19 mouse cellular contexts compared by ENCODE assay signal in the genomic region with DNA sequence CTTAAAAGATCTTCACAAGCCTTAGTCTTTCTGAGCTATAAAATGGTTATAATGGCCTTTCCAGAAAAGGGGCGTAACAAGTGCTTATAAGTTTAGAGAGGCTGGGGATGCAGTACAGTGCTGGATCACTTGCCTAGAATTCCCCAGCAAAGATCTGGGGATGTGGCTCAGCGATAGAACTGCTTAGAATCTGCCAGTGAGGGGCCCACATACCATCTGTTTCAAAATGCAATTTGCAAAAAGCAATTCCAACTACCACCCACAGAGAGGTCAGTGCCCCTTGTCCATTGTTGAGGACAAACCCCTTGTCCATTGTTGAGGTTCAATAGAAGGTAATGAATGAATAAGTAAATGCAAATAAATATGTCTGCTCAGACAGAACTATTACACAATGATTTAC.
DNase-seq lines count a peak whose midpoint lies in the region; ATAC-seq and TF ChIP-seq lines count a peak whose summit lies in the region.
"Had no signal": no experiment of that assay in that cellular context is flagged by ENCODE, and none has a peak within 500 bp of the region (broad histone marks: within the 10 kb centered on the region; RNA-seq: fewer than 3 reads in every experiment).

No protein-coding gene starts in this region.

- H3K36me3 ChIP-seq in hindbrain, embryonic 10.5 days: no peaks in the 10 kb centered on the region
- no peaks in the 10 kb centered on the region for H3K36me3 ChIP-seq in hindbrain, embryonic 13.5 days
- H3K36me3 ChIP-seq in neural tube, embryonic 11.5 days (ENCODE audit: control insufficient read depth, insufficient read depth, low read length): no peaks in the 10 kb centered on the region
- no peaks in the 10 kb centered on the region for H3K36me3 ChIP-seq in neural tube, embryonic 15.5 days
- no peaks in the 10 kb centered on the region for H3K36me3 ChIP-seq in forebrain, postnatal 0 days (ENCODE audit: insufficient read depth)
- H3K36me3 ChIP-seq: embryonic facial prominence, embryonic 12.5 days; heart, embryonic 10.5 days; intestine, embryonic 15.5 days; limb, embryonic 13.5 days; liver, embryonic 12.5 days; neural tube, embryonic 13.5 days had no signal

- ATAC-seq in hindbrain, embryonic 13.5 days (ENCODE audit: low FRiP score): no peak
- ATAC-seq in neural tube, embryonic 11.5 days (ENCODE audit: insufficient read depth, low FRiP score, low TSS enrichment): no peak
- no peak for ATAC-seq in neural tube, embryonic 15.5 days (ENCODE audit: low FRiP score)
- ATAC-seq in forebrain, postnatal 0 days: no peak
- ATAC-seq: hindbrain, embryonic 16.5 days; intestine, embryonic 15.5 days; liver, embryonic 12.5 days had no signal

- H3K4me2 ChIP-seq in hindbrain, embryonic 13.5 days: no peak overlapping the region
- no peak overlapping the region for H3K4me2 ChIP-seq in neural tube, embryonic 11.5 days (ENCODE audit: low read depth)
- H3K4me2 ChIP-seq in neural tube, embryonic 15.5 days: no peak overlapping the region
- H3K4me2 ChIP-seq in forebrain, postnatal 0 days (ENCODE audit: low read depth): no peak overlapping the region
- H3K4me2 ChIP-seq: embryonic facial prominence, embryonic 12.5 days; intestine, embryonic 15.5 days; limb, embryonic 13.5 days; liver, embryonic 12.5 days; neural tube, embryonic 13.5 days had no signal

- H3K4me1 ChIP-seq in hindbrain, embryonic 10.5 days (replicated peaks): peaks cover 18% of the 10 kb centered on the region
- H3K4me1 ChIP-seq in hindbrain, embryonic 13.5 days (replicated peaks): peaks cover 11% of the 10 kb centered on the region
- peaks cover 3% of the 10 kb centered on the region; the same call in 1 of the 2 replicates for H3K4me1 ChIP-seq in neural tube, embryonic 11.5 days (ENCODE audit: control insufficient read depth, insufficient read depth, low read length)
- peaks cover 6% of the 10 kb centered on the region; the same call in 1 of the 2 replicates for H3K4me1 ChIP-seq in neural tube, embryonic 15.5 days
- H3K4me1 ChIP-seq in forebrain, postnatal 0 days (ENCODE audit: insufficient read depth): peaks cover 10% of the 10 kb centered on the region
- H3K4me1 ChIP-seq: embryonic facial prominence, embryonic 12.5 days; heart, embryonic 10.5 days; intestine, embryonic 15.5 days; liver, embryonic 12.5 days had no signal

- H3K4me3 ChIP-seq in hindbrain, embryonic 10.5 days: no peak overlapping the region
- no peak overlapping the region for H3K4me3 ChIP-seq in hindbrain, embryonic 13.5 days
- no peak overlapping the region for H3K4me3 ChIP-seq in neural tube, embryonic 11.5 days (ENCODE audit: low read depth, low read length)
- H3K4me3 ChIP-seq in neural tube, embryonic 15.5 days (replicated peaks): no peak overlapping the region
- H3K4me3 ChIP-seq in forebrain, postnatal 0 days (ENCODE audit: low read depth, low read length): no peak overlapping the region
- H3K4me3 ChIP-seq: embryonic facial prominence, embryonic 12.5 days; heart, embryonic 10.5 days; intestine, embryonic 15.5 days; limb, embryonic 13.5 days; liver, embryonic 12.5 days; neural tube, embryonic 13.5 days had no signal

- TF ChIP-seq CTCF in forebrain, postnatal 0 days (IDR thresholded peaks at IDR 0.05; ENCODE audit: low read depth): no peak

- 45% methylated on average over 2 of the region's 2 CpGs for WGBS in hindbrain, embryonic 10.5 days
- 39% methylated on average over 2 of the region's 2 CpGs for WGBS in hindbrain, embryonic 13.5 days
- 44% methylated on average over 2 of the region's 2 CpGs for WGBS in neural tube, embryonic 11.5 days
- 33% methylated on average over 2 of the region's 2 CpGs for WGBS in neural tube, embryonic 15.5 days
- WGBS in forebrain, postnatal 0 days: 15% methylated on average over 2 of the region's 2 CpGs

- H3K27ac ChIP-seq in hindbrain, embryonic 10.5 days: 0 out of 2 replicates have a peak overlapping the region, but pooled peaks have one; percentile 29
- no peak overlapping the region for H3K27ac ChIP-seq in hindbrain, embryonic 13.5 days
- no peak overlapping the region for H3K27ac ChIP-seq in neural tube, embryonic 11.5 days (ENCODE audit: low read depth, low read length)
- H3K27ac ChIP-seq in neural tube, embryonic 15.5 days (replicated peaks): no peak overlapping the region
- 0 out of 2 replicates have a peak overlapping the region, but pooled peaks have one; percentile 9 for H3K27ac ChIP-seq in forebrain, postnatal 0 days (ENCODE audit: low read depth, low read length)
- H3K27ac ChIP-seq: embryonic facial prominence, embryonic 12.5 days; heart, embryonic 10.5 days; intestine, embryonic 15.5 days; limb, embryonic 13.5 days; liver, embryonic 12.5 days; neural tube, embryonic 13.5 days; stomach, postnatal 0 days had no signal

- H3K27me3 ChIP-seq in hindbrain, embryonic 10.5 days (ENCODE audit: insufficient read depth, poor library complexity, severe bottlenecking): peaks cover 43% of the 10 kb centered on the region
- 0 out of 2 replicates have a peak, but pooled peaks cover 6% of the 10 kb centered on the region for H3K27me3 ChIP-seq in hindbrain, embryonic 13.5 days
- H3K27me3 ChIP-seq in neural tube, embryonic 11.5 days (ENCODE audit: control insufficient read depth, insufficient read depth, low read length): no peaks in the 10 kb centered on the region
- H3K27me3 ChIP-seq in neural tube, embryonic 15.5 days (replicated peaks): no peaks in the 10 kb centered on the region
- no peaks in the 10 kb centered on the region for H3K27me3 ChIP-seq in forebrain, postnatal 0 days (ENCODE audit: insufficient read depth, low read length)
- H3K27me3 ChIP-seq: embryonic facial prominence, embryonic 12.5 days; intestine, embryonic 15.5 days; limb, embryonic 13.5 days; liver, embryonic 12.5 days; neural tube, embryonic 13.5 days had no signal

- H3K9ac ChIP-seq in hindbrain, embryonic 13.5 days: no peak overlapping the region
- no peak overlapping the region for H3K9ac ChIP-seq in neural tube, embryonic 11.5 days (ENCODE audit: low read length)
- H3K9ac ChIP-seq in neural tube, embryonic 15.5 days (replicated peaks): no peak overlapping the region
- H3K9ac ChIP-seq in forebrain, postnatal 0 days: no peak overlapping the region
- H3K9ac ChIP-seq: embryonic facial prominence, embryonic 12.5 days; intestine, embryonic 15.5 days; limb, embryonic 13.5 days; liver, embryonic 12.5 days; neural tube, embryonic 13.5 days had no signal

- peak; percentile 53 for DNase-seq in hindbrain, embryonic 10.5 days (ENCODE audit: low spot score)
- DNase-seq in neural tube, embryonic 11.5 days (ENCODE audit: low spot score): peak; percentile 38
- no peak for DNase-seq in forebrain, postnatal 0 days
- DNase-seq in right cerebral cortex, postnatal 10 days (ENCODE audit: low spot score in 2 of 2): no peak
- no peak for DNase-seq in adrenal gland, adult 8-10 months
- DNase-seq: cerebellum, adult 2 months; kidney, adult 8-10 months; thymus, adult 2 months; thymus, postnatal 4 days had no signal

- no peaks in the 10 kb centered on the region for H3K9me3 ChIP-seq in hindbrain, embryonic 10.5 days
- H3K9me3 ChIP-seq in hindbrain, embryonic 13.5 days: no peaks in the 10 kb centered on the region
- H3K9me3 ChIP-seq in neural tube, embryonic 11.5 days (ENCODE audit: control insufficient read depth, low read length): no peaks in the 10 kb centered on the region
- no peaks in the 10 kb centered on the region for H3K9me3 ChIP-seq in neural tube, embryonic 15.5 days (replicated peaks)
- no peaks in the 10 kb centered on the region for H3K9me3 ChIP-seq in forebrain, postnatal 0 days (ENCODE audit: low read length)
- H3K9me3 ChIP-seq: embryonic facial prominence, embryonic 12.5 days; heart, embryonic 10.5 days; intestine, embryonic 15.5 days; liver, embryonic 12.5 days; neural tube, embryonic 13.5 days had no signal

Comparison
In these comparisons a context has a peak if more than half of its experiments do, and no peak if none do; other contexts are left out.
1. H3K27ac ChIP-seq: peak in hindbrain, embryonic 10.5 days (single experiment) and forebrain, postnatal 0 days (single experiment); none in hindbrain, embryonic 13.5 days (single experiment), neural tube, embryonic 11.5 days (single experiment) and neural tube, embryonic 15.5 days (single experiment).
2. DNase-seq: peak in hindbrain, embryonic 10.5 days (single experiment) and neural tube, embryonic 11.5 days (single experiment); none in forebrain, postnatal 0 days (single experiment), right cerebral cortex, postnatal 10 days (0 of 2) and adrenal gland, adult 8-10 months (single experiment).